In genomic region chr10:93832811-93833210, GRCm38 (mm10) we compare ENCODE assay signal across 10 mouse cellular contexts. TPM values are rescaled to one million over a fixed set of nuclear protein-coding genes. Genes with fewer than 3 reads are reported as not detected.
A peak's percentile ranks its signal among the peaks of the same experiment; 100 is the strongest.
DNase-seq lines count a peak whose midpoint lies in the region; ATAC-seq lines count a peak whose summit lies in the region.
"Had no signal": no experiment of that assay in that cellular context is flagged by ENCODE, and none has a peak within 500 bp of the region (broad histone marks: within the 10 kb centered on the region; RNA-seq: fewer than 3 reads in every experiment).

No protein-coding gene starts in this region.

- WGBS in embryonic facial prominence, embryonic 13.5 days: 27% methylated on average over 9 of the region's 9 CpGs
- WGBS in embryonic facial prominence, embryonic 10.5 days: 29% methylated on average over 9 of the region's 9 CpGs
- WGBS in kidney, embryonic 14.5 days: 35% methylated on average over 9 of the region's 9 CpGs
- WGBS in forebrain, embryonic 15.5 days: 28% methylated on average over 9 of the region's 9 CpGs
- WGBS in liver, embryonic 16.5 days (ENCODE audit: insufficient replicate concordance): 35% methylated on average over 9 of the region's 9 CpGs

- no peaks in the 10 kb centered on the region for H3K9me3 ChIP-seq in embryonic facial prominence, embryonic 13.5 days
- no peaks in the 10 kb centered on the region for H3K9me3 ChIP-seq in embryonic facial prominence, embryonic 10.5 days
- no peaks in the 10 kb centered on the region for H3K9me3 ChIP-seq in kidney, embryonic 14.5 days (ENCODE audit: control insufficient read depth, low read length)
- H3K9me3 ChIP-seq in forebrain, embryonic 15.5 days: no peaks in the 10 kb centered on the region
- H3K9me3 ChIP-seq in liver, embryonic 16.5 days (replicated peaks; ENCODE audit: control insufficient read depth, low read length): no peaks in the 10 kb centered on the region

- H3K4me2 ChIP-seq in embryonic facial prominence, embryonic 13.5 days: peak overlapping the region; percentile 96
- H3K4me2 ChIP-seq in kidney, embryonic 14.5 days (replicated peaks; ENCODE audit: low read depth, low read length): no peak overlapping the region
- no peak overlapping the region for H3K4me2 ChIP-seq in forebrain, embryonic 15.5 days (replicated peaks)
- peak overlapping the region; percentile 97; the same call in 1 of the 2 replicates for H3K4me2 ChIP-seq in liver, embryonic 16.5 days (ENCODE audit: low read depth, low read length)

- peak overlapping the region; percentile 68; the same call in 1 of the 2 replicates for H3K4me3 ChIP-seq in embryonic facial prominence, embryonic 13.5 days
- no peak overlapping the region for H3K4me3 ChIP-seq in embryonic facial prominence, embryonic 10.5 days
- peak overlapping the region; percentile 73; the same call in 1 of the 2 replicates for H3K4me3 ChIP-seq in kidney, embryonic 14.5 days (ENCODE audit: low read length)
- H3K4me3 ChIP-seq in forebrain, embryonic 15.5 days: no peak overlapping the region
- no peak overlapping the region for H3K4me3 ChIP-seq in liver, embryonic 16.5 days (ENCODE audit: low read depth, low read length)

- H3K9ac ChIP-seq in embryonic facial prominence, embryonic 13.5 days: no peak overlapping the region
- no peak overlapping the region for H3K9ac ChIP-seq in kidney, embryonic 14.5 days (ENCODE audit: low read depth, low read length)
- H3K9ac ChIP-seq in forebrain, embryonic 15.5 days (replicated peaks): no peak overlapping the region
- H3K9ac ChIP-seq in liver, embryonic 16.5 days (ENCODE audit: low read depth, low read length): no peak overlapping the region

- H3K4me1 ChIP-seq in embryonic facial prominence, embryonic 13.5 days: peaks cover 33% of the 10 kb centered on the region
- H3K4me1 ChIP-seq in embryonic facial prominence, embryonic 10.5 days: peaks cover 28% of the 10 kb centered on the region
- peaks cover 9% of the 10 kb centered on the region; the same call in 1 of the 2 replicates for H3K4me1 ChIP-seq in kidney, embryonic 14.5 days (ENCODE audit: control insufficient read depth, insufficient read depth, low read length)
- H3K4me1 ChIP-seq in forebrain, embryonic 15.5 days: peaks cover 28% of the 10 kb centered on the region
- H3K4me1 ChIP-seq in liver, embryonic 16.5 days (ENCODE audit: control insufficient read depth, low read depth, low read length): peaks cover 28% of the 10 kb centered on the region

- no peak overlapping the region for H3K27ac ChIP-seq in embryonic facial prominence, embryonic 13.5 days
- H3K27ac ChIP-seq in embryonic facial prominence, embryonic 10.5 days (replicated peaks): no peak overlapping the region
- no peak overlapping the region for H3K27ac ChIP-seq in kidney, embryonic 14.5 days (ENCODE audit: low read depth, low read length)
- H3K27ac ChIP-seq in forebrain, embryonic 15.5 days (replicated peaks): no peak overlapping the region
- H3K27ac ChIP-seq in liver, embryonic 16.5 days (ENCODE audit: low read length): no peak overlapping the region

- DNase-seq in embryonic facial prominence, embryonic 10.5 days (ENCODE audit: low spot score): no peak
- no peak for DNase-seq in kidney, postnatal 4 days
- DNase-seq in left cerebral cortex, adult 18-20 months (ENCODE audit: low spot score in 2 of 2): no peak
- DNase-seq in spleen, adult 12 weeks (ENCODE audit: low spot score): no peak

- no peak for ATAC-seq in embryonic facial prominence, embryonic 13.5 days (ENCODE audit: insufficient number of reproducible peaks, insufficient read depth, low FRiP score, low TSS enrichment, low read depth)
- no peak for ATAC-seq in kidney, embryonic 14.5 days (ENCODE audit: low FRiP score, low TSS enrichment)
- 0 out of 2 replicates have a peak, but pooled peaks have one; percentile 2 for ATAC-seq in forebrain, embryonic 15.5 days (replicated peaks)
- ATAC-seq in liver, embryonic 16.5 days (ENCODE audit: low read depth): no peak

- H3K27me3 ChIP-seq in embryonic facial prominence, embryonic 13.5 days: peaks cover 64% of the 10 kb centered on the region
- H3K27me3 ChIP-seq in embryonic facial prominence, embryonic 10.5 days (replicated peaks; ENCODE audit: low read depth, poor library complexity, severe bottlenecking): peaks cover 66% of the 10 kb centered on the region
- peaks cover 54% of the 10 kb centered on the region for H3K27me3 ChIP-seq in kidney, embryonic 14.5 days (ENCODE audit: control insufficient read depth, insufficient read depth, low read length)
- H3K27me3 ChIP-seq in forebrain, embryonic 15.5 days: peaks cover 34% of the 10 kb centered on the region
- H3K27me3 ChIP-seq in liver, embryonic 16.5 days (ENCODE audit: control insufficient read depth, insufficient read depth, low read depth, low read length): peaks cover 66% of the 10 kb centered on the region

- H3K36me3 ChIP-seq in embryonic facial prominence, embryonic 13.5 days: no peaks in the 10 kb centered on the region
- no peaks in the 10 kb centered on the region for H3K36me3 ChIP-seq in embryonic facial prominence, embryonic 10.5 days (replicated peaks)
- no peaks in the 10 kb centered on the region for H3K36me3 ChIP-seq in kidney, embryonic 14.5 days (ENCODE audit: control insufficient read depth, insufficient read depth, low read length)
- H3K36me3 ChIP-seq in forebrain, embryonic 15.5 days: no peaks in the 10 kb centered on the region
- H3K36me3 ChIP-seq in liver, embryonic 16.5 days (ENCODE audit: control insufficient read depth, insufficient read depth): no peaks in the 10 kb centered on the region

RNA-seq across cellular contexts. Expression of gene Usp44, which starts 1.5 kb away (rescaled TPM):
- 1.9 and 2.9 TPM in 2 replicates for polyA plus RNA-seq in embryonic facial prominence, embryonic 13.5 days (2015; fragmentation: Nextera tagmentation; extraction: Ambion mirVana)
- 6.6 and 7.7 TPM in 2 replicates for polyA plus RNA-seq in embryonic facial prominence, embryonic 10.5 days (2016; fragmentation: Nextera tagmentation; extraction: Ambion mirVana)
- 1.1 and 1.4 TPM in 2 replicates for polyA plus RNA-seq in kidney, embryonic 14.5 days (2014; fragmentation: Nextera tagmentation; extraction: Ambion mirVana)
- 0.70 and 0.88 TPM in 2 replicates for polyA plus RNA-seq in forebrain, embryonic 15.5 days (2015; fragmentation: Nextera tagmentation; extraction: Ambion mirVana)
- 0.87 and 1.1 TPM in 2 replicates for polyA plus RNA-seq in liver, embryonic 16.5 days (2015; fragmentation: Nextera tagmentation; extraction: Ambion mirVana)
- total RNA-seq in left cerebral cortex, adult 18-20 months (2021): not detected
- total RNA-seq: adrenal gland, postnatal 36 days; heart, postnatal 36 days had no signal

Comparison
In these comparisons a context has a peak if more than half of its experiments do, and no peak if none do; other contexts are left out.
1. H3K4me3 ChIP-seq: peak in embryonic facial prominence, embryonic 13.5 days (single experiment) and kidney, embryonic 14.5 days (single experiment); none in embryonic facial prominence, embryonic 10.5 days (single experiment), forebrain, embryonic 15.5 days (single experiment) and liver, embryonic 16.5 days (single experiment).
2. H3K4me2 ChIP-seq: peak in embryonic facial prominence, embryonic 13.5 days (single experiment) and liver, embryonic 16.5 days (single experiment); none in kidney, embryonic 14.5 days (single experiment) and forebrain, embryonic 15.5 days (single experiment).